Mouse (Mus musculus): Measurements from ENCODE around the gene Erf.

- TF ChIP-seq GATA1 (IDR thresholded peaks at IDR 0.05; ENCODE audit: borderline replicate concordance, low read length) = no peak
- no peak for TF ChIP-seq FLI1 (IDR thresholded peaks at IDR 0.05; ENCODE audit: low read length)
Observed at GRCm38 (mm10) chr7:25271651-25272444, 21.3 kb upstream of the Erf start.

All from megakaryocyte, embryonic 14.5 days (primary cell).